Mouse (Mus musculus) stomach, postnatal 0 days (tissue): ENCODE results near the gene 6330409D20Rik.

ENCODE experiments used
- CTCF ChIP-seq: IDR thresholded peaks from 2 replicates; pipeline ENCODE4 v1.5.1; 2016; ENCODE audit warnings: antibody characterized with exemption, low read depth, mild to moderate bottlenecking, moderate library complexity
- EP300 ChIP-seq: optimal IDR thresholded peaks from 2 replicates; pipeline ENCODE3; 2016; ENCODE audit warnings: antibody characterized with exemption

- no peak for TF ChIP-seq EP300
- TF ChIP-seq CTCF: no peak
Measured at GRCm38 (mm10) chr2:32722046-32722445, 18.8 kb downstream of the 6330409D20Rik start.
